Mouse (Mus musculus) 3134 (cell line): ENCODE measurements around the gene Rnf11.
A peak's percentile ranks its signal among the peaks of the same experiment; 100 is the strongest.
"Not testable (repeated sequence)": the region's sequence is repeated elsewhere in the genome, so short reads cannot be mapped to it uniquely, and the experiment has no call there.

Experiments used
- DNase-seq: peaks from one replicate; pipeline ENCODE4 v3.0.0-alpha.2; 2011; ENCODE audit warnings: low spot score; ENCODE audit not compliant: insufficient read length; ENCODE audit errors: extremely low read depth

Gene Rnf11

DNA sequence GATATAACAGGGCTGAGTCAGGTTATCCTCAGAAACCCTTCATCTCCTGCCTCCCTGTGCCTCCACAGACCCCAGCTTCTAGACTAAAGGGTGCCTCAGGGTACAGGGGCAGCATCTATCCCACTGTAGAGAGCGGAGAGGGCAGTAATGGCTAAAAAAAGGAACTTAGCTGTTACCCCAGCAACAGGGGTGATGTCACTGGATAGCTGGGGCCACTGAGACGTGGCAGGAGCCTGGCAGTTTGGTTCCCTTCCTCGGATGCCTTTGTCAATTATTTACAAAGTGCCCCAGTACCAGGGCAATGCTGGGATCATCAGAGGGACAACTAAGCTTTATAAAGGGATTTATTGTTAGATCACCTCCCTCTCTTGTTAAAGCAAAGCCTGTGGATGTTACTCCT lies 65.5 kb downstream of the Rnf11 start:
- no peak for DNase-seq

DNA sequence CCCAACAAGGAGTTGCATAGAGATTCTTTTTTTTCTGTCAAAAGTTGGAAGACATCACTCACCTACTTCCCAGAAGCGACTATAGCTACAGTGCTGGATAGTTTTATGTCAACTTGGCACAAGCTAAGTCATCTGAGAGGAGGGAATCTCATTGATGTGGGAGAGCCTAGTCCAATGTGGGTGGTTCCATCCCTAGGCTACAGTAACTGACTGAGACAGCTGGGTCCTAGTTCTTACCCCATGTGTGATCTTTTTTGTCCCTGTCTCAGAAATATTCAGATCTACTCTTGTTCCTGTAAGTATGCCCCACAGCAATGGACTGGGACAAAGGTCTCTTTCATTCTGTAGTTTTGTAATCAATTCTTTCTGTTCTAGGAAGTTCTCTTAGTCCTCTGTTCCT lies 66.5 kb downstream of the Rnf11 start:
- no peak for DNase-seq

DNA sequence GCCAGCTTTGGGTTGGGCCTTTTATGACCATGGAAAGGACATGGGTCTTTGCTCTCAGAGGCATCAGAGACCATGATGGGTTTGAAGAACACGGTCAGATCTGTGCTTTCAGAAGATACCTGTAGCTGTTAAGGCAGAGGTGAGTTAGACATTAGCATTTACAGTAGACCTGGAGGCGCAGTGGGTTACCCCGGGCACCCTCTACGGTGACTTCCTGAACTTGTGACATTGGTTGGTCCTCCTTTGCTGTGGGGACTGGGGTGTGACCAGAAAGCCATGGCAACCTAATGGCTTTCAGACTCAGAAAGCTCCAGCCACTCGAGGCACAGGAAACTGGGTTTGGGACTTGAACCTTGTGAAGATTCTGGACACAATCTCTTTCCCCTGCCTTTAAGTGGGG lies 72.3 kb downstream of the Rnf11 start:
- no peak for DNase-seq

DNA sequence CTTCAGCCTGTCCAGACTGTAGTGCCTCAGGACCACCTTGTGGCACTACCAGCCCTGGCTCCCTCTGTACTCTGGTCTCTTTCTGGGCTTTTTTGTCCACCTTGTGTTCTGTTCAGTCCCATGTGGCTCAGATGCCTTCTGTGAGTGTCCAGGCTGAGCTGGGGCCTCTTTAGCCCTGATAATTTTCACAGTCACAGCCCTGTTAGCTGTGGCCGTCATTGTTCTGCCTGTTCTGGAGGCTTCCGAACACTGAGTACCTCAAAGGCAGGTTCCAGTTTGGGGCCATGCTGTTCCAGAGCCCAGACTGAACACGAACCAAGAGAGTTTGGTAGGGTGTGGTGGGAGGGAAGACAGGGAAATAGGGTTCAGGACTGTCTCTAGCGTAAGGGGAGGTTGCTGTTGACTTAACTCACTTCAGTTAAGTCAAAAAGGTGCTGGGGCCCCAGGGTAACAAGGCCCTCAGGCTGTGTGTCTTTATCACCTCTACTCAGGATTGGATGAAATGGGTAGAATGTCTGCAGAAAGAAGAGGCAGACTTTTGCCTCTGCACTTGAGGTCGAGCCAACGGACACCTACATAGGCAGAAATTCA lies 73.1 kb downstream of the Rnf11 start:
- no peak for DNase-seq

DNA sequence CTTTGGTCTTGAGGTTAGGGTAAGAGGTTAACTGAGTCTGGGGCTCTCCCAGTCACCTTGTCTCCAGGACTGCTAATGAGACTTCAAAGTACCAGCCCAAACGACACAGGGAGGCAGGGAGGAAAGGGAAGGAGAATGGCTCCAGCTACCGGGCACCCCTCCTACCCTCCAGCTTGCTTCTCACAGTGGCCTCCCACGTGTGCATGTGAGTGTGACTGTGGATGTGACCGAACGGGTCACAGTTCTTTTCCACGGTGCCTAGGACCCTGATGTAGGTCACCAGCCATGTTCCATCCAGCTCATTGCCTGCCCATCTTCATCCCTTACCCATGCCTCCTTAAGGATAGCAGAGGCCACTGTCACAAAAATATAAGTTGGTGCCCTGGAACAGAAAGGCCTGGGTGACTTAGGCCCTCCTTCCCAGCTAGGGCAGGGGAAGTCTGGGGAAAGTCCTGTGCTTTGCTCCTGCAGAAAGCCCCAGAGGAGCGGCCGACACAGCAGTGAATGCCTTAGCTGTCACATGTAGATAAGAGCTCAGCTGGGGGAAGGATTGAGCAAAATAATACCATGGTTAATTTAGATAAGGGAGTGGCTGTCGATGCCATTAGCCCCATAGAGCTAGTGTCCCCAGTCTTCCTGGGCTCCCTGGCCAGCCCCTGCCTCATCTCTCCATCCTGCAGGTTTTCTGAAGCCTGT lies 73.7 kb downstream of the Rnf11 start:
- DNase-seq = no peak

DNA sequence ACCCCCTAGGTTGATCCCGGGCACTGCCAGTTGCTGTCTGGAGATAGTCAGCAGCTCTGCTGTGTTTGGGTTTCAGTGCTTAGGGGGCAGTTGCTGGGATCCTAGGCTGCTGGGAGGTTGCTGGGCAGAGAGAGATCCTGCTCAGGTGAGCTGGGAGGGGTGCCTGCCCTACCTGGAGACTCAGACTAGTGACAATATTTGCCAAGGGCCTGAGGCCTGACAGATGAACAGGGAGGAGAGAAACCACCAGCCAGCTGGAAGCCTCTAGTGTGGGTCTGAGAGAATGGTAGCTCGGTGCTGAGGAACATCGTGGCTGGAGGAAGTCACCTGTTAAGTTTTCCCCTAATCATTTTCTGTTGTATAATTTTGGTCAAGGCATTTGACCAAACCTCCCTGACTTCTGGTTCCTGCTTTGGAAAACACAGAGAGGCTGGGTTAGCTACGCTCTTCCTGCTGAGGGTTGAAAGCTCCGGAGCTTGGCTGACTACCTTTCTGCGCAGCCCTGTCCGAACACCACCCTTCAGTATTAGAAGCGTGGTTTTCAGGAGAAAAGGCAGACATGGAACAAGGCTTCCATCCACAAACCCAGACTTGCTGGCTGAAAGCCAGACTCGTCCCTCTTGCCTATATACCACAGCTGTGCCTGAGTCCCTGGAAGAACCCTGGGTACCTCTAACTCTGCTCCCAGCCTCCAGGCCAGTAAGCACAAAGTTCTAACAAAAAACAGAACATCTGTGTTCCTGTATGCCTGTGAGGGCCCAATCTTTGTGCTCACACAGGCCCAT lies 76.6 kb downstream of the Rnf11 start:
- DNase-seq = no peak

DNA sequence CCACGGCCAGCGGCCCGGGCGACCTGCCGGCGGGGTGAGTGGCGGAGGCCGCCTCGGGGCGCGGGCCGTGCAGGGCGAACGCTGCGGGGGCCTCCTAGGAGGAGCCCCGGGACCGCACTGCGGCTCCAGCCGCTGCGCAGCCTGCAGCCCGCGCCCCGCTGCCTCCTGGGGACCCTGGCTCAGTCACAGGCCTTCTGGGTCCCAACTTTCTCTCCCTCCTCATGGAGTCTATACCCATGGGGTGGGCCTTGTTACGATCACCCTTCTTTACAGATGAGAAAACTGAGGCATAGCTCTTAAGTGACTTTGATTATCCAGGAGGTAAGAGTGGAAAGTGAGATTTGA lies 77.4 kb downstream of the Rnf11 start:
- DNase-seq = no peak

DNA sequence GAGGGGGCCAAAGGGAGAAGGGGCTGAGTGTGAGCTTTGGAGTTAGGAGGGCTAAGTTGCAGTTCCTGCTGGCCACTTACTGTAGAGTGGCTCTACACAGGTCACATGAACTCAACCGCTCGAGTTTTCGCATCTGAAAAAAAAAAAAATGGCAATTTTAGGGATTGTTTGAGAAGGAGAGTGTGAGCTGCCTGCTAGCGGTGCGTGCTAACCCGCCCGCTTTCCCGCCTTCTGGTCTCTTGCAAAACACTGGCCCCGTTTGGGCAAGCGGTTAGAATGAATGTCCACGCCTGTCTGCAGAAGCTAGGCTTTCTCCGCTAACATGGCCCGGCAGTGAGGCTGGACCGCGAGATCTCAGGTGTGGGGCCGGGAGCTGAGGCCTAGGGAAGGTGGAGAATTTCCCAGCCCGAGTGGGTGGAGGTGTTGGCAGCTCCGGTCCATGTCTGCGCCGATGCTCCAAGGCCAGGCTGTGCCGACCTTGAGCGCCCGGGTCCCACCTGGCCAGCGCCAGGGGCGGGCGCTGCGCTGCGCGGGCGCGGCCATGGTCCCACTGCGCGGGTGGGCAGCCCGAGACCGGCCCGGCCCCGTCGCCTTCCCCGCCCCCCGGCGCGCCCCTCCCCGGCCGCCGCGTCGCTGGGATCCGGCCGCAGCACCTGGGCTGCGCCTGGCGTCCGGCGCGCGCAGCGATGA lies 77.9 kb downstream of the Rnf11 start, which contains the start of gene Ttc39a:
Ttc39a (plus strand) TSS at position 138 of the 690 bp plus-strand sequence.
- peak; percentile 66 for DNase-seq

DNA sequence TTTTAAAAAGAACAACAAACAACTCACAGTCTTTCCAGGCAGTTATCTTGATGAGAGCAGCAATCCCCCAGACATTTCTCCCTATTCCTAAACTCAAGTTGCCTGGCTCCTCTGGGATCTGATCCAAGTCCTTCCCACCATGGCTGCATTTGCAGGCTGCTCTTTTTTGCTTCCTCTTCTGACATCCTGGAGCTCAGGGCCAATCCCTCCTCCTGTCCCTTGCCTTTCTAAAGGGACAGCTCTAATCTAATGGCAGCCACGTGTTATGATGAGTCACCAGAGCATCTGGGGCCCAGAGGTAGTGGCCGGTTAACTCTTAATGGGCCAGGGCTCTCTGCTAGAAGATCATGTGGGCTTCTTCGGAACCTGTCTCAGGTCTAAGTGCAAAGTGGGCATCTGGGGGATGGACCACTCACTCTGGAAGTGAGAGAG lies 78.5 kb downstream of the Rnf11 start:
- peak; percentile 77 for DNase-seq

DNA sequence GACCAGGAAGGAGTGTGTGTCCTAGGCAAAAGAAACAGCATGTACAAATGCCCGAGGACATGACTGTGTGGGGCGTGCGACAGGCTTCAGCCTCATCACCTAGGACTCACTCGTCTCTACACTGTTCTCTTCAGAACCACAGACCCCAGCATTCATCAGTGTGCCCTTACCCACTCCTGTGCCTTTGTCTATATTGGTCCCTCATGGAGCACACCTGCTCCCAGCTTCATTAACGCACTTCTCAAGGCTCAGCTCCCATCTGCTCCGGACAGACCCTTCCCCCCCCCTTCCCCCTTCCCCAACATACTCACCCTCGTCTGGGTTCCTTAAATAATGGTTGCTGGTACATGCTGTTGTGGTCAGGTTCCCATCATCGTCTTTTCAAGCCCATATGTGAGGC lies 79.1 kb downstream of the Rnf11 start:
- no peak for DNase-seq

DNA sequence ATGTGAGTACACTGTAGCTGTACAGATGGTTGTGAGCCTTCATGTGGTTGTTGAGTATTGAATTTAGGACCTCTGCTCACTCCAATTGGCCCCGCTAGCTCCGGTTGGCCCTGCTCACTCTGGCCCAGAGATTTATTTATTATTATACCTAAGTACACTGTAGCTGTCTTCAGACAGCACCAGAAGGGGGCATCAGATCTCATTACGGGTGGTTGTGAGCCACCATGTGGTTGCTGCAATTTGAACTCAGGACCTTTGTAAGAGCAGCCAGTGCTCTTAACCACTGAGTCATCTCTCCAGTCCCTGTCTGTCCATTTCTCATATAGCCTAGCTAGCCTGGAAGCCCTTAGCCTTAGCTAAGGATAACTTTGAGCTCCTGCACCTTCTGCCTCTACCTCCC lies 79.6 kb downstream of the Rnf11 start:
- not testable (repeated sequence) for DNase-seq

DNA sequence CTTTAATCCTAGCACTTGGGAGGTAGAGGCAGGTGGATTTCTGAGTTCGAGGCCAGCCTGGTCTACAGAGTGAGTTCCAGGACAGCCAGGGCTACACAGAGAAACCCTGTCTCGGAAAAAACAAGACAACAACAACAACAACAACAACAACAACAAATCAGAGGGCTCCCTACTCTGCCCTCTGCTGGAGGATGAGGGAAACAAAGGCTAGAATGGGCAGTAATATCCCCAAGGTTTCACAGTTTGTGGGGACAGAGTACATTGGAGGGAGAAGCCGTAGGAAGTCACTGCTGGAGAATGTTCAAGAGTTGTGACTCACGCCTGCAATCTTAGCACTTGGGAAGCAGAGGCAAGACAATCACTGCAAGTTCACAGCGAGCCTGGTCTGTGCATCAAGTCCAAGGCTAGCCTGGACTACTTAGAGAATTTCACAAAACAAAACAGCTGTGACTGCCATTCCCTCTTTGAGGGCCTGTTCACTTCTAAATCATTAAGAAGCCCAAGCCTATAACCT lies 83.3 kb downstream of the Rnf11 start:
- DNase-seq = no peak
